14 mouse cellular contexts compared by ENCODE assay signal in the genomic region with DNA sequence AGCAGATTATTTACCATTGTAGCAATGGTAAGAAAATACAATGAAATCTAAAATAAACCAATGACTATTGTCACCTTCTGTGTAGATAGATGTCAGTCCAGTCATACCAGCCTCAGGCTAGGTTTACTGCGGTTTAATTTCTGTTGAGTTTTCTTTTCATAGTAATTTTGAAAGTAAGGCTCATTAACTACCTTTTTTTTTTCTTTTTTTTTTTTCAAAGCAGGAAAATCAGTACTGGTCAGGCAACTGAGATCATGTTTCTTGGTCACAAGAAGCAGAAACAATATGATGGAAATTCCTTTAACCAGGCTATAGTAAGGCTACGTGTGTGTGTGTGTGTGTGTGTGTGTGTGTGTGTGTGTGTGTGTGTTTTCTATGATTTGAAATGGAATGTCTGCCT.
"Had no signal": no experiment of that assay in that cellular context is flagged by ENCODE, and none has a peak within 500 bp of the region (broad histone marks: within the 10 kb centered on the region; RNA-seq: fewer than 3 reads in every experiment).

No protein-coding gene starts in this region.

- H3K27me3 ChIP-seq: megakaryocyte, embryonic 14.5 days; midbrain, embryonic 13.5 days; midbrain, embryonic 15.5 days; neural tube, embryonic 12.5 days had no signal

- H3K4me3 ChIP-seq: megakaryocyte, embryonic 14.5 days; midbrain, embryonic 13.5 days; midbrain, embryonic 15.5 days; neural tube, embryonic 12.5 days had no signal

- H3K9me3 ChIP-seq: midbrain, embryonic 13.5 days; midbrain, embryonic 15.5 days; neural tube, embryonic 12.5 days had no signal

- H3K4me2 ChIP-seq: lung, embryonic 14.5 days; midbrain, embryonic 11.5 days; midbrain, embryonic 13.5 days; midbrain, embryonic 15.5 days; neural tube, embryonic 12.5 days had no signal

- DNase-seq: lung, adult 18-20 months; lung, embryonic 14.5 days; lung, postnatal 14 days; lung, postnatal 36 days; right cerebral cortex, postnatal 14 days; thymus, adult 18-20 months; thymus, postnatal 14 days; thymus, postnatal 36 days had no signal

- H3K36me3 ChIP-seq: midbrain, embryonic 13.5 days; midbrain, embryonic 15.5 days; neural tube, embryonic 12.5 days had no signal

- H3K27ac ChIP-seq: macrophage; midbrain, embryonic 13.5 days; midbrain, embryonic 15.5 days; neural tube, embryonic 12.5 days had no signal

- H3K9ac ChIP-seq: lung, embryonic 14.5 days; midbrain, embryonic 13.5 days; midbrain, embryonic 15.5 days; neural tube, embryonic 12.5 days had no signal

- H3K4me1 ChIP-seq: megakaryocyte, embryonic 14.5 days; midbrain, embryonic 13.5 days; midbrain, embryonic 15.5 days; neural tube, embryonic 12.5 days had no signal
